Mouse (Mus musculus) lung, postnatal 0 days (tissue): ENCODE measurements at regions not wholly inside any gene's neighbourhood (a gene's known extent, or its start where the extent isn't known, plus 50 kb on each side); places are given as distances from the start of the nearest gene placed in this dataset.

Source experiments
- CTCF ChIP-seq: IDR thresholded peaks from 2 replicates; pipeline ENCODE4 v1.5.1; 2016; ENCODE audit warnings: antibody characterized with exemption, mild to moderate bottlenecking
- EP300 ChIP-seq: IDR thresholded peaks from 2 replicates; pipeline ENCODE4 v1.6.1; 2016; ENCODE audit warnings: antibody characterized with exemption, mild to moderate bottlenecking, control low read depth

DNA sequence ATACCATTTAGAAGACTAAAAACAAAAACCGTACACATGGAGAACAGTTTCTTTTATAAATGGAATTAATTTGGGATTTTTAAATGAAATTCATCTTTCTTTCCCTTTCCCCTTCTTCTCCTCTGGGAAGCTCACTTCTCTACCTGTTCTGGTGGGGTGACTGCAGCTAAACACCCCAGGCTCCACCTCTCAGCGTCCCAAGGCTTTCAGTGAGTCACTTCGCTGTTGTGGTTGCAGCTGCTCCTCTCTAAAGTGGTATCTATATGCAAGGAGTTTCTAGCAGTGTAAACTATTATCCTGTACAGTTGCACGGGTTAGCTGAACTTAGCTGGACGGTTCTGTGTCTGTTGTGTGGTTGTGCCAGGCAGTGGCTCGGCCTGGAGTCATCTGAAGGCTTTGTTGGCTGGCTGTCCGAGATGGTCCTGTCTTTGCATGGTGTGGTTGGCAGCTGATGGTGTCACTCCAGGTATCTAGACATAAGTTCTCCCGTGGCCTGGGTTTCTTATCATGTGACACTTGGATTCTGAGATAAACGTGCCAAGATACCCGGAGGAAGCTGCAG, 64.8 kb upstream of the Slc35c1 start:
- TF ChIP-seq CTCF (no peak), EP300 (no peak)
